Mouse (Mus musculus) cerebellum, postnatal 10 days (tissue): Measurements from ENCODE around the gene Fam168b.

Source experiments
- DNase-seq, 2 experiments: peaks; one replicate each; pipeline ENCODE4 v3.0.0; 2021; ENCODE audit warnings: mixed read lengths in 2 of 2

Gene Fam168b

GRCm38 (mm10) chr1:34850343-34851136 is 7.7 kb upstream of the Fam168b start:
- peak; percentile 28 to 34 for DNase-seq

- peak; percentile 94 to 96 for DNase-seq
Measured at GRCm38 (mm10) chr1:34849745-34850342, 7.0 kb upstream of the Fam168b start, which contains the start of gene Plekhb2. Plekhb2 (plus strand) TSS chr1:34849976.

GRCm38 (mm10) chr1:34847070-34847469 is 4.2 kb upstream of the Fam168b start:
- no peak for DNase-seq

- DNase-seq: peak; percentile 81
Measured at GRCm38 (mm10) chr1:34842389-34842861, 440 bp downstream of the Fam168b start.

GRCm38 (mm10) chr1:34841709-34842388 is 1.0 kb downstream of the Fam168b start:
- no peak for DNase-seq

- no peak for DNase-seq
Measured at GRCm38 (mm10) chr1:34839241-34839640, 3.6 kb downstream of the Fam168b start.

- no peak for DNase-seq
Measured at GRCm38 (mm10) chr1:34837951-34838689, 4.7 kb downstream of the Fam168b start.

GRCm38 (mm10) chr1:34834904-34835303 is 8.0 kb downstream of the Fam168b start:
- DNase-seq: no peak

GRCm38 (mm10) chr1:34831381-34831780 is 11.5 kb downstream of the Fam168b start:
- no peak for DNase-seq

- no peak for DNase-seq
Measured at GRCm38 (mm10) chr1:34830934-34831333, 11.9 kb downstream of the Fam168b start.

GRCm38 (mm10) chr1:34828528-34829294 is 14.2 kb downstream of the Fam168b start:
- DNase-seq: no peak

- DNase-seq: no peak
Measured at GRCm38 (mm10) chr1:34827900-34828299, 15.0 kb downstream of the Fam168b start.

GRCm38 (mm10) chr1:34825909-34826308 is 17.0 kb downstream of the Fam168b start:
- DNase-seq: no peak

- no peak for DNase-seq
Measured at GRCm38 (mm10) chr1:34824208-34824607, 18.7 kb downstream of the Fam168b start.

- DNase-seq: no peak
Measured at GRCm38 (mm10) chr1:34823353-34823752, 19.5 kb downstream of the Fam168b start.

GRCm38 (mm10) chr1:34822746-34823145 is 20.1 kb downstream of the Fam168b start:
- DNase-seq: no peak

GRCm38 (mm10) chr1:34822003-34822402 is 20.9 kb downstream of the Fam168b start:
- DNase-seq: no peak

- DNase-seq: no peak
Measured at GRCm38 (mm10) chr1:34821411-34821810, 21.5 kb downstream of the Fam168b start.

- no peak for DNase-seq
Measured at GRCm38 (mm10) chr1:34819225-34819910, 23.5 kb downstream of the Fam168b start.

- no peak for DNase-seq
Measured at GRCm38 (mm10) chr1:34815843-34816242, 27.0 kb downstream of the Fam168b start.
